Mouse (Mus musculus): Measurements from ENCODE around the gene Caskin2. TPM values are rescaled to one million over a fixed set of nuclear protein-coding genes. Genes with fewer than 3 reads are reported as not detected.

The Caskin2 gene
- polyA plus RNA-seq, 1 experiment from 2014 or later: 18.3 TPM

DNA sequence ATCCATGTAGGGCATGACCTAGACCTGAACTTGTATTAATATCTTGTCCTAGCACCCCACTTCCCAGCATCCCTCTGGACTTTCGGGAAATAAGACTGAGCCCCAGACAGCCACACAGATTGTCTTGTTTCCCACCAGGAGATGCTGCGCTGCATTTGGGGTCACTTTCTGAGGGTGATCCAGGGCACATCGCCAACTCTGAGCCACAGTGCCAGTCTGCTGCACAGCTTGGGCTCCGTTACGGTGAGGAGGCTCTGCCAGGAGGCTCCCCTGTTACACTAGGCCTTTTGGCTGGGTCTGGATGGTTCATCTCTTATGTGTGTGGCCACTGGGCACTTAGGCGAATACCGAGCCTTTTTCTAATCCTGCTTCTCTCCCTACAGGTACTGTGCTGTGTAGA is 23.7 kb downstream of the Caskin2 start:
- 92% methylated on average over 7 of the region's 7 CpGs for WGBS
- Histone ChIP-seq H3K27ac (no peak overlapping the region), H3K36me3 (replicated peaks) (peaks cover 94% of the 10 kb centered on the region), H3K27me3 (ENCODE audit: poor library complexity, severe bottlenecking) (no peaks in the 10 kb centered on the region), H3K4me3 (no peak overlapping the region), H3K9me3 (no peaks in the 10 kb centered on the region), H3K4me1 (peaks cover 16% of the 10 kb centered on the region)
- DNase-seq (ENCODE audit: extremely low spot score, low spot score): no peak

DNA sequence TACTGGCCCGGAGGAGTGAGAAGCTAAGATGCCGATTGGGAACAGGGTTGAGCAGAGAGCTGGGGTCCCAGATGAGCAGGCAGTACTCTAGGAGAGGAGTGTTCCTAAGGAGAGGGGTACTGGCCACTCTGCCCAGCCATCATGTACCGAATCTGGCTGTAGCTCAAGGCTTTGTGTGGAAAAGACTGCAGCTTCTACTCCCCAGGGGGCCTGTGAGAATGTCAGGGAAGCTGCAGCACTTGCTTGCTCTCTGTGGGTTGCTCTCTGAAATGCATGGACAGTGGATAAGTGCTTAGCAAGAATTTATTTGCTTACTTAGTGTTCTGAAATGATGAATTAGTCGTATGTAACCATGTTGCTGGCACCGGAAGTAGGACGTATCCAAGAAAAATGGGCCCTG is 27.0 kb downstream of the Caskin2 start:
- no peaks in the 10 kb centered on the region for H3K9me3 ChIP-seq
- DNase-seq (ENCODE audit: extremely low spot score, low spot score): no peak
- WGBS: 74% methylated on average over 6 of the region's 6 CpGs
- H3K4me1 ChIP-seq: peaks cover 36% of the 10 kb centered on the region
- H3K27ac ChIP-seq: 0 out of 2 replicates have a peak overlapping the region, but pooled peaks have one; percentile 45
- no peak overlapping the region for H3K4me3 ChIP-seq
- H3K36me3 ChIP-seq (replicated peaks): peaks cover 61% of the 10 kb centered on the region
- H3K27me3 ChIP-seq (ENCODE audit: poor library complexity, severe bottlenecking): no peaks in the 10 kb centered on the region

DNA sequence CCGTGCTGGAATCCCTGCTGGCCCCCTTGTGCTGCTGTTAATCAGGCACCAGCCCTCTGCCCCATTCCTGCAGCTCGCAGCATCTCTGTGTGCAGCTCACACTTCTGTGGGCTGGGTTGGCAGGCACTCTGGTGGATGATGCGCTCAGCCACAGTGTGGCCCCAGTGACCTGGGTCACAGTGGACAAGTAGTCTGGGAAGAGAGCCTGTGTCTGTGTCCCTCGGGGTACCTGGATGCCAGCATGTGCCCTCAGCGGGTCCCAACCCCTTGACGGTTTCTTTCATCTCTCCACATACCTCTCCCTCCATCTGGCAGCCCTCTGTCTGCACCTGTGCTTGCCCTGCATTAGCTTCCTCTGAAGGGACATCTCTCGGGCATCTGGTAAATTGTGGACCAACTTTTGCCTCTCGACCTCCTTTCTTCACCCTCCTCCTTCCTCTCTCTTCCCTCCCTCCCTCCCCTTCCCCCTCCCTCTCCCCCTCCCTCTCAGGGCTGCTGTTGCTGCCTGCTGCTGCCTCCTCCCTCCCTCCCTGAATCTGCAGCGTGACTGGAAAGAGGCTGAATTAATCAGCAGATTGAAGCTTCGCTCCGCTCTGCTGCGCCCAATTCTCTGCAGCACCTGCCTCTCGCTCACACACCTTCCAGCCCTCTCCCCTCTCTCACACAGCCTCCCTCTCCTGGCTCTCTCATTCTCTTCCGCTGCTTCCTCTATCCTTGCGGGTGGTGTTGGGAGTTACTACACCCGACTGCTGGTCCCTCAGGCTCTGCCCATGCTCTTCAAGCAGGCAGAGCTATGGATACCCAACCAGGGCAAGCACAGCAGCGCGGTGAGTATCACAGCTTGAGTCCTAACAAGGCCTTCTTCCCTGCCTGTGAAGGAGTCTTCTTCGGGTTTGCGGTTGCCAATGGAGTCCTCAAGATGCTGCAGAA is 33.0 kb downstream of the Caskin2 start:
- WGBS: 10% methylated on average over 20 of the region's 20 CpGs
- peak overlapping the region; percentile 40 for H3K4me3 ChIP-seq
- H3K27ac ChIP-seq: peak overlapping the region; percentile 84
- DNase-seq (ENCODE audit: extremely low spot score, low spot score): peak; percentile 52
- peaks cover 85% of the 10 kb centered on the region for H3K4me1 ChIP-seq
- H3K9me3 ChIP-seq: no peaks in the 10 kb centered on the region
- H3K27me3 ChIP-seq (ENCODE audit: poor library complexity, severe bottlenecking): 0 out of 2 replicates have a peak, but pooled peaks cover 5% of the 10 kb centered on the region
- H3K36me3 ChIP-seq (replicated peaks): peaks cover 8% of the 10 kb centered on the region

DNA sequence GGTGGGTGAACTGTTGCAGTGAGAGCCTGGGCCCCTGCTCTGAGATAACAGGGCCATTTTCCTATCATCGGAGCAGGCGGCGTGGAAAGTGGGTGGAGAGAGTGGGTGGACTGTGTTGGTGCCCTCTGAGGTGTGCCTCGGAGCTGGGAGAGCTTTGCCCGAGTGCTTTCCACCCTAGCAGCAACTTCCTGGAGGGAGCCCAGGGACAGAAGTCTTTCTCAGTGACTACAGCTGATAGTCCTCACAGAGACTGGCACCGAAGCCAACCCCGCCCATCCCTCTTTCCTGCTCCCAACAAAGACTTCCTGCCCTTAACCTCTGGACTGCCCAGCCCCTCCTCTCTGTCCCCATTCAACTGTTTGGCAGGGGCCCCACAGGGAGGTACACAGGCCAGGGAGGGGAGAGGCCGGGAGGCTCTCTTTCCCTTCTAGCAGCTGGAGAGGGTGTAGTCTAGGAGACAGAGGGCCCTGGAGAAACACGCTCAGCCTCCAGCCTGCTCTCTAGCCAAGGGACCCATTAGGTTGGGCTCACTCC is 34.3 kb downstream of the Caskin2 start:
- peaks cover 5% of the 10 kb centered on the region; the same call in 1 of the 2 replicates for H3K36me3 ChIP-seq (replicated peaks)
- H3K9me3 ChIP-seq: no peaks in the 10 kb centered on the region
- peak; percentile 73 for DNase-seq (ENCODE audit: extremely low spot score, low spot score)
- WGBS: 12% methylated on average over 9 of the region's 9 CpGs
- H3K27ac ChIP-seq: peak overlapping the region; percentile 84
- H3K4me3 ChIP-seq: peak overlapping the region; percentile 40
- H3K27me3 ChIP-seq (ENCODE audit: poor library complexity, severe bottlenecking): 0 out of 2 replicates have a peak, but pooled peaks cover 5% of the 10 kb centered on the region
- peaks cover 88% of the 10 kb centered on the region for H3K4me1 ChIP-seq

DNA sequence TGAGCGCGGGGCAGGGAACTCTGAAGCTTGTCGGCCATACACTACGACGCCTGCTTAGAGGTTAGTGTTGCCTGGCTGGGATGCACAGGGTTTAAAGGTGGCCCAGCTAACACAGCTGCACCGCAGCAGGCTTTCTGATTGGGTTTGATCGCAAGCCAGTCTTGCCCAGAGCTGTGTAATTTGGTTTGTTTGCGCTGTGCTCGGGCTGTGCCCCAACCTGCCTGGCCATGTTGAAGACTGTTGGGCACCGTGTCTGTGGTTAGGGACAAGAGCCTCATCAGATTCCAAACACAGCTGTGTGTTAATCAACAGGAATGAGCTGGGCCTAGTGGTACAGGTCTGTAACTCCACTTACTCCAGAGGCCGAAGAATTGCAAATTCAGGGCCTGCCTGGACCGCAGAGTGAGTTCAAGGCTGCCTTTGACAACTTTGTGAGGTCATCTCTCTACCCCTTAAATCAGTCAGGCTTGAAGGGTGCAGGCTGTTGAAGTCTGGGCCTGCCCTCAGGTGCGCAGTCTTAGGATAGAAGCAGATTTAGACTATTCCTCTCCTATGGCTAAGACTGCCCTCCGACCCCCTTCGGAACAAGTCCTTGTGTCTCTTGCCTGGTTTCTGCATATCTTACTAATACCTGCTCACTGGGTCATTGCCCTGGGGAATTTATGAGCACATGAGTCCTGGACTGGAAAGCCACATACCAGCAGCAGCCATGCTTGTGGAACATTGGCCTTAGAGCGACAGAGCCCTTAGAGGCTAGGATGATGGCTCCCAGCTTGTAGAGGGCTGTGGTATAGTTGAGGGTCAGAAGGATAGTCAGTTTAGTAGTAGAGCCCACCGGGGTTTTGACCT is 35.7 kb downstream of the Caskin2 start:
- WGBS: 84% methylated on average over 17 of the region's 17 CpGs
- H3K4me1 ChIP-seq: peaks cover 79% of the 10 kb centered on the region
- peak overlapping the region; percentile 62 for H3K27ac ChIP-seq

DNA sequence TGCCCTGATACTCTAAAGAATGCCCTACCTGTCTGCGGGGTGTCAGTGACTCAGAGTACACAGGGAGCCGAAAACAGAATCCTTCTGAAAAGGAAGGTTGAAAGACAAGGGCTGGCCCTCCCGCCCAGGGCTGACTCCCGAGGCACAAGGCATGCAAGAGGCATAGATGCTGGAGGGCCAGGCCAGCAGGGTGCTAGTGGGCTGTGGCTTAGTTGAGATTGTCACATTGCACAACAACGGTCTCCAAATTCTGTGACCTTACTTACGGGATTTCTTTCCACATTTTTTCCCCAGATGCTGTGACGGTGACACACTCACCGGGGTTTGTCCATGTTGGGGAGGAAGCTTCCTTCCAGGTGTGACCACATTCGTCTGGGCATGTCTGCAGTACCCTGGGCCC is 36.5 kb downstream of the Caskin2 start:
- WGBS: 45% methylated on average over 9 of the region's 9 CpGs
- 0 out of 2 replicates have a peak, but pooled peaks cover 5% of the 10 kb centered on the region for H3K27me3 ChIP-seq (ENCODE audit: poor library complexity, severe bottlenecking)
- no peak overlapping the region for H3K4me3 ChIP-seq
- H3K36me3 ChIP-seq (replicated peaks): peaks cover 17% of the 10 kb centered on the region
- H3K27ac ChIP-seq: peak overlapping the region; percentile 62
- no peaks in the 10 kb centered on the region for H3K9me3 ChIP-seq
- no peak for DNase-seq (ENCODE audit: extremely low spot score, low spot score)
- H3K4me1 ChIP-seq: peaks cover 72% of the 10 kb centered on the region

More for the DNA sequence above, 35.7 kb downstream of the Caskin2 start:
- no peak for DNase-seq (ENCODE audit: extremely low spot score, low spot score)
- 0 out of 2 replicates have a peak, but pooled peaks cover 5% of the 10 kb centered on the region for H3K27me3 ChIP-seq (ENCODE audit: poor library complexity, severe bottlenecking)
- H3K4me3 ChIP-seq: no peak overlapping the region
- H3K36me3 ChIP-seq (replicated peaks): peaks cover 13% of the 10 kb centered on the region
- no peaks in the 10 kb centered on the region for H3K9me3 ChIP-seq

DNA sequence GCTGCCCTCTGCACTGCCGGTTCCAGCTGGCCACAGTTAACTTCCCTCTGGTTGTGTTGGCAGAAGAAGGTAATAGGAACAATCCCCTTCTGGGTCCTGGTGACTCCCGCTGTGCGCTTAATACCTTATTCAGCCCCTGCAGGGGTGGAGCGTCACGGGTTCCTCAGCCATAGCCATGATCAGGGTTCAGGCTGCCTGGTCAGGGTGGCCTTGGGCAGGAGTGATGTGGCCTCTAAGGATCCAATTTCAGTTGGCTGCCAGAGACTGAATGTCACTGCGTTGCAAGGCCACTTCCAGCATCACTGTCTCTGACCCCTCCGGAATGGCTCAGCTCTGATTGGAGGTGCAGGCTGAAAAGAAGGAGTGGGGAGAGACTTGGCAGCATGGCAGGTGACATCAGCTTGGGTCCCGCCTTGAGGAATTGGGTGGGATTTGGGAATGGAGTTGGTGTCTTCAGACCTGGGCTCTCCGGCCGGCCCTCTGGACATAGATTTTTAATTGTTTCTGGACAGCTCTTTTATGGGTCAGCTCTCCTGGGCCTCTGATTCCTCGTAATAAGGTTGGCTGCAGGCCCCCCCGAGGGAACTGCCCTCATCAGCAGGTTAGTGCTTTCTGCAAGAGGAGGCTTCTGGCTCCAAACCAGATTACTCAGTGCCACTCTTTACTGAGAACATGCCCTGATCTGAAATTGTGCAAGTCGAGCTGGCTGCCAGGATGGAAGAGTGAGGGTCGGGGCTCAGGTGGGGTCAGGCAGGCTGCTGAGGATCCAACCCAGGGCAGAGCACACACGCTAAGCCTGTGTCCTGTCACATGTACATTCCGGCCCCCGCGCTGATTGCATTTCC is 37.4 kb downstream of the Caskin2 start:
- DNase-seq (ENCODE audit: extremely low spot score, low spot score): no peak
- 0 out of 2 replicates have a peak, but pooled peaks cover 5% of the 10 kb centered on the region for H3K27me3 ChIP-seq (ENCODE audit: poor library complexity, severe bottlenecking)
- peaks cover 64% of the 10 kb centered on the region for H3K4me1 ChIP-seq
- WGBS: 31% methylated on average over 18 of the region's 18 CpGs
- peaks cover 17% of the 10 kb centered on the region for H3K36me3 ChIP-seq (replicated peaks)
- H3K4me3 ChIP-seq: 0 out of 2 replicates have a peak overlapping the region, but pooled peaks have one; percentile 7
- H3K9me3 ChIP-seq: no peaks in the 10 kb centered on the region
- peak overlapping the region; percentile 62 for H3K27ac ChIP-seq

DNA sequence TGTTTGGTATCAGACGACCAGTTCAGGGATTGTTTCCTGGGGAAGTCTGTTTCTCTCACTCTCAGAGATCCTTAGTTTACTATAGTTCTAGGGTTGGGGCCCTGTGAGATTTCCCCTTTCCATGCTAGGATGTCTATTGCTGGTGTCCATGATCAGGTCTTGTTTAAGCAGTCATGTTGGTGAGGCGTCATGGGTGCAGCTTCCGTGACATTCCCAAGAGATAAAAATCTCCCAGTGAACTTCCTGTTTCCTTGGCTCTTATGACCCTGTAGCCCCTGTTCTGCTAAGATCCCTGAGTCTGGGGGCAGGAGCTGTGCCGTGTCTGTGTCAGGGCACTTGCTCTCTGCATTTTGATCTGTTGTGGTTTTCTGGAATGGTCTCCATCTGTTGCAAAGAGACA is 38.8 kb downstream of the Caskin2 start:
- DNase-seq (ENCODE audit: extremely low spot score, low spot score): no peak
- Histone ChIP-seq H3K27me3 (ENCODE audit: poor library complexity, severe bottlenecking) (0 out of 2 replicates have a peak, but pooled peaks cover 5% of the 10 kb centered on the region), H3K4me1 (peaks cover 57% of the 10 kb centered on the region), H3K27ac (no peak overlapping the region), H3K4me3 (no peak overlapping the region), H3K36me3 (replicated peaks) (peaks cover 23% of the 10 kb centered on the region), H3K9me3 (no peaks in the 10 kb centered on the region)
- 81% methylated on average over 4 of the region's 4 CpGs for WGBS

DNA sequence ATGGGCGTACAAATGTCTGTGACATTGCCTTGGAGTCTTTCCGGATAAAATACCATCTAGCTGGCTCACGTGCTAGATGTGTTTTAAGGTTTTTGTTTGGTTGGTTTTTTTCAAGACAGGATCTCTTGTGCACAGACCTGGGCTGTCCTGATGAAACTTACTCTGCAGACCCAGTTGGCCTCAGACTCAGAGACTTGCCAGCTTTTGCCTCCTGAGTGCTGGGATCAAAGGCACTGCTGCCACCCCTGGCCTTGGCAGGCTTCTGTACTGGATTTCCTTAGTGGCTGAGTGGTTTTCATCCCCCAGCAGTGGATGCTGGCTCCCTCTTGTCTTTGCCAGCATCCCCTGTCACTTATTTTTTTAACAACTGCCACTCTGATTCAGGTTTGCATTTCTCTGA is 44.5 kb downstream of the Caskin2 start:
- Histone ChIP-seq H3K27ac (peak overlapping the region; percentile 59; the same call in 1 of the 2 replicates), H3K9me3 (no peaks in the 10 kb centered on the region)

DNA sequence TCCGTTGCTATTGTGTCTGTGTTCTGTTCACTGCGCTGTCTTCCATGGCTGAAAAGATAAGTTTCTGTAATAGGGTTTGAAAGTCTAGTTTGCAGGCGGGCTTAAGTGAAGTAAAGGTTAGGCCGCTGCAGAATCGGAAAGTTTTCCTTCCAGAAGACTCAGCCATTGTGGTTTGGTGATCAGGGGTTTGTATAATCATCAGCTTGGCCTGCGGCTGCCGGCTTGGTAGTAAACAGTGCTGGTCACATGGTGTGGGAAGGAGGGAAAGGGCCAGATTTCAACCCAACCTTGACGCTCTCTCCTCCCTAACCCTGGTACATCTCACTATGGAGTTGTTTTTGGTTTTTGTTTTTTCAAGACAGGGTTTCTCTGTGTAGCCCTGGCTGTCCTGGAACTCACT is 46.5 kb downstream of the Caskin2 start:
- peak overlapping the region; percentile 91; the same call in 1 of the 2 replicates for H3K4me3 ChIP-seq
- H3K9me3 ChIP-seq: 0 out of 2 replicates have a peak, but pooled peaks cover 1% of the 10 kb centered on the region
- 95% methylated on average over 8 of the region's 8 CpGs for WGBS
- peak overlapping the region; percentile 99; the same call in 1 of the 2 replicates for H3K27ac ChIP-seq
- peaks cover 43% of the 10 kb centered on the region for H3K4me1 ChIP-seq
- H3K36me3 ChIP-seq (replicated peaks): peaks cover 21% of the 10 kb centered on the region
- no peaks in the 10 kb centered on the region for H3K27me3 ChIP-seq (ENCODE audit: poor library complexity, severe bottlenecking)
- no peak for DNase-seq (ENCODE audit: extremely low spot score, low spot score)

More for the DNA sequence above, 44.5 kb downstream of the Caskin2 start:
- peaks cover 32% of the 10 kb centered on the region for H3K36me3 ChIP-seq (replicated peaks)
- peaks cover 43% of the 10 kb centered on the region for H3K4me1 ChIP-seq
- no peak for DNase-seq (ENCODE audit: extremely low spot score, low spot score)
- no peak overlapping the region for H3K4me3 ChIP-seq
- no peaks in the 10 kb centered on the region for H3K27me3 ChIP-seq (ENCODE audit: poor library complexity, severe bottlenecking)
- 89% methylated on average over 3 of the region's 3 CpGs for WGBS

DNA sequence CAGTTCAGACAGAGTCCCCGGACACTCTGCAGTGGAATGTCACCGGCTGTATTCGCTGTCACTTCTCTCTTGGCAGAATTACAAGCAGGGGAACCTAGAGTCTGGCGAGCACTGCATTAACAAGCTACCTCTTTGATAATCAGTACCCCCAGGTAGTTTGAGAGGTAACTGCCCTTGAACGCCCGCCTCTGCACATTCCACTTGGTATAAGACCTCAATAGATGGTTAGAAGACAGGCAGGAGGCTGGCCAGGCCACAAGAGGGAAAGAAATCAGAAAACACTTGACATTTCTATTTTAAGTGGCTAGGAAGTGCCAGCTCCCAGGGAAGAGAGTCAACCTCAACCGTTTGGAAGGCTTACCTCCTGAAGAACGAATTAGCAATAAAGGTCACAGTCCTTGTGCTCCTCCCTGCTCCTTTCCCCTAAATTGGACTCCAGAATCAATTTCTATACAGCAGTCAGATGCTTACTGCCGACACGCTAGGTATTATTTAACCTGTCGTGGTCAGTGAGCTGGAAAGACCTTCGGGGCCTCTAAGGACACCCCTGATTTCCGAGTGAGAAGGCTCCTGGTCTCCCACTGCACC is 47.0 kb downstream of the Caskin2 start:
- Histone ChIP-seq H3K4me3 (peak overlapping the region; percentile 91), H3K4me1 (peaks cover 43% of the 10 kb centered on the region), H3K9me3 (0 out of 2 replicates have a peak, but pooled peaks cover 3% of the 10 kb centered on the region), H3K36me3 (replicated peaks) (peaks cover 21% of the 10 kb centered on the region), H3K27me3 (ENCODE audit: poor library complexity, severe bottlenecking) (no peaks in the 10 kb centered on the region), H3K27ac (peak overlapping the region; percentile 99)
- WGBS: 60% methylated on average over 13 of the region's 13 CpGs
- DNase-seq (ENCODE audit: extremely low spot score, low spot score): no peak

Data from forebrain, embryonic 10.5 days (tissue).